Mouse (Mus musculus) CD4-positive helper T cell, adult 2 months (primary cell): ENCODE data around the gene Ugt2a2.
"Not testable (repeated sequence)": the region's sequence is repeated elsewhere in the genome, so short reads cannot be mapped to it uniquely, and the experiment has no call there.

Experiments
- DNase-seq: peaks from one replicate; pipeline ENCODE4 v3.0.0-alpha.2; 2012; ENCODE audit warnings: low read depth, missing footprints, low spot score

Ugt2a2 gene

DNA sequence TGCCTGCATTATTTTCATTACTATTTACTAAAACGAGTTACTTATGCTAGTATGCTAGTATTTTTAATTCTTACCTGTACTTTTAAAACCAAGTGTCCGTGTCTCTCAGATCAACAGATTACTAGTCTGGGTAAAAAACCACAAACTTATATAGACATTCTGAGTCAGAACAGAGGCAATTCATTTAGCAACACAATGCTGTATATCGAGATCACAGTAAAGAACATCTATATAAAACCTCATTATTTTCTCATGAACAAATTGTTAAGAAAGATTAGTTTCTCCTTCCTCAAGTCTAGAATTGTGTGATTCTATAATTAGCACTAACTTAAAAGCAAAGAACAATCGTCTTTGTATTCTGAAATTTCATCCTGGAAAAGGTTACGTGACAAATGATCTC is at the start of gene Ugt2a2:
Gene Ugt2a2, minus strand, starts transcription at position 101 of the 400 bp plus-strand sequence.
- no peak for DNase-seq

DNA sequence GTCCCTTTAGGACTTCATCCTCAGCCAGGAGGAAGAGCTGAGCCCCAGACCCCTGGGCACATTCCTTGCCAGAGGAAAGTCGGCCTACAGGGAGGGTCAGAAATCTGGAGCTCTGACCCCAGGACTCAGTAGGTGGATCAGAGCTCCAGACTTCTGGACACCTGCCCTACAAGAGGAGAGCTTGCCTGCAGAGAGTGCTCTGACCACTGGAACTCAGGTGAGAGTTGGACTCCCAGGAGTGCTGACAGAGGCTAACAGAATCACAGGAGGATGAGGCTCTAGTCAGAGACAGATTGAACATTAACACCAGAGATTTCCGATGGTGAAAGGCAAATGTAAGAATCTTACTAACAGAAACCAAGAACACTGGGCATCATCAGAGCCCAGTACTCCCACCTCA is 41.5 kb upstream of the Ugt2a2 start:
- DNase-seq: not testable (repeated sequence)

DNA sequence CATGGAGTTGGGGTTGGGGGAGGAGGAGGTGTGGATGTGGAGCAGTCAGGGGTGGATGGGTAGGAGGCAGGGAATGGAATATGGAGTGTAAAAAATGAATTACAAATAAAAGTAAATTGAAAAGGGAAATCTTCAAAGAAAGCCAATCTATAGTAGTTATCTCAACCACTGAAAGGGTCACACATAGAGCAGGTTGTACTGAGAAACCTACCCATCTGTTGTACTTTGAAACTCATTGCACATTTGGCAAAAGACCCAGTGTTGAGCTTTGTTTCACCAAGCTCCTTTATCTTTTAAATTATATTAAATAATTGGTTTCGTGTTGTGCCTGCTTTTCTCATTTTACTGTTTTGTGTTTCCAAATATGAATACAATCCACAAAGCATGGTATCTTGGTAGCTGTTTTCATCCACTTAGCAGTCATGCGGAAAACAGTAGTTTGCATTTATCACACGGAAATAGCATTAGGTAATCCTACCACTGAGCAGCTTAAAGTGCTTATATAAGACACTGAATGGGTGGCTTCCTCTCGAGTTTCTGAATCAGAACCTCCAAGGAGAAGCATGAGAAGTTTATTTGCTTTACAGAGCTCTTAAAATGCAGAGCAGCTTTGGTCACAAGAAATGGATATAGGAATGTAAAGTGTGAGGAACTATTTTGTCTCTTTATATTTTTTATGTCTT is 23.9 kb upstream of the Ugt2a2 start:
- no peak for DNase-seq

DNA sequence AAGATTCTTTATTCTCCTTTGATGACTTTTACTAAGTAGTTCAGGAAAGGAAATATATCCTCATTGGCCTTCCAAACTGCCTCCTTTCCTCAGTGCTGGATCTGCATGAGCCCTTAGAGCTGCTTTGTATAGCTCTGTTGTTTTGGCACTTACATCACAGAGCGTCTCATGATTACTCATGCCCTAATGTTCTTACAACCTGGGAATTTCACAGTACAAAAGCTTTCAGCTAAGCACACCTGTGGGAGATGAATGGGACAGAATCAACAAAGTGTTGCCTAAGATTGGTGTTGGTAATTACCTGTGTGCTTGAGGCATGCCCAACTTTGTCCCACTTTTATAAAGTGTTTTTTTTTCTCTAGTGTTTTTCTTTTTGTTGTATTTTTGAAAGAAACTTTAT is 20.6 kb upstream of the Ugt2a2 start:
- no peak for DNase-seq

DNA sequence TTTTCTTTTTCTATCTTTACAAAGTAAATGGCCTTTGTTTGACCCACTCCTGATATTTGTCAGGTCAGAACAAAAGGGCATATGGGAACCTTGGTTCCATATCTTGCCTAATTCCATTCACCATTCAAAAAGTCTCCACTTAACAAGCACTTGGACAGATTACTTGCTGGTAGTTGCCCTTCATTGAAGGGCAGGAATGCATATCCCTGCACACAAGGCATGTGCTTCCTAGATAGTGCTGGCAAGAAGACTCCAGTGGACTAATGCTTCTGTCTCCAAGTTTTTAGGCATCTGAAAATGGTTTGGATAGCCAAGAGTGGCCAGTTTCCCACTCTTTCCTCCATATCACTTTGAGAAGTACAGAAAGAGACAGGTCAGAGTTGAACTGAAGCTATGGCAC is 17.3 kb upstream of the Ugt2a2 start:
- DNase-seq: no peak

DNA sequence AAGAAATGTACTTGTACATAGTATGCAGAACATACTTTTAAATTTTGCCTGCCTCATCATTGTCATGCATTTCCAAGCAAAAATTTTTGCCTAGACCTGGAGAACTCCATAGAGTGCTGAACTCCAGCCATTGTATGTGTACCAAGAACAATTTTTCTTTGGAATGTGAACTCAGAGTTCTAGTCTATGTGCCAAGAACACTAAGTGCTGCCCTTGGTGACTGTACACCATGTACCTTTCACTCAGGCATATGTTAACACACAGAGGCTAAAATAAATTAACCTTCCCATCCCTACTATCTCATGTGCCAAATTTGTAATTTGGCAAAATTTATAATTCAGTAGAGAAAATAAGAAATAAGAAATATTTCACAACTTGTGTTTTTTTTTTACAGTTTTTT is 16.9 kb upstream of the Ugt2a2 start:
- DNase-seq: no peak

DNA sequence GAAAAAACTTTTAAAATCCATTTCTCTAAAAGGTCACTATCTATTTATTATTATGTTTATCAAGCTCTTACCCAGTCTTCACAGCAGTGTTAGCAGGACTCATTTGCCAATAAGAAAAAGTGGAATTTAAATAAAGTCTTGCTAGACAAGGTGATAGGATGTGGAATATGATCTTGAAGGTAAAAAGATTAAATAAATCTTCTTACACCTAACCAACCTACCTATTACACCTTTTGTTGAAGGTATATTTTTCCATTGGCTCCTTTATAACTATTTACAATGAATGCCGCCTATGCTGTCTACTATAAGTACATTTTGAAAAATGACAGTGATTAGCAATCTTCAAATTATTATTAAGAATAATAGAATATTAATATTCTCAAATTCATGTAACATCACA is 8.7 kb upstream of the Ugt2a2 start, which contains the start of gene Ugt2a1:
Gene Ugt2a1, minus strand, starts transcription at position 101 of the 400 bp plus-strand sequence.
- DNase-seq: no peak

DNA sequence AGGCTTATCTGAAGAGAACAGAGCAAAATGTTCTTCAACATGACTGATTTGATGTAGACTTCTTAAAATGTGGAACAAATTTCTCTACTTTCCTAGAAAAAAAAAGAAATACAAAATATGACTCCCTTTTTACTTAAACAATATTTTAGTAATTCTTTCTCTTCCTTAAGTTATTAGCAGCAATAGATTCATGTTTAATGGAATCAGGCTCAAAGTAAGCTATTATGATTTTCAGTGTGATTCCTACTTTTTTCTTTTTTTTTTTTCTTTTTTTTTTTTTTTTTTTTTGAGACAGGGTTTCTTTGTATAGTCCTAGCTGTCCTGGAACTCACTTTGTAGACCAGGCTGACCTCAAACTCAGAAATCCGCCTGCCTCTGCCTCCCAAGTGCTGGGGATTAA is 4.6 kb upstream of the Ugt2a2 start, which contains the start of gene Gm43638:
Gene Gm43638, minus strand, starts transcription at position 101 of the 400 bp plus-strand sequence.
- DNase-seq: not testable (repeated sequence)

DNA sequence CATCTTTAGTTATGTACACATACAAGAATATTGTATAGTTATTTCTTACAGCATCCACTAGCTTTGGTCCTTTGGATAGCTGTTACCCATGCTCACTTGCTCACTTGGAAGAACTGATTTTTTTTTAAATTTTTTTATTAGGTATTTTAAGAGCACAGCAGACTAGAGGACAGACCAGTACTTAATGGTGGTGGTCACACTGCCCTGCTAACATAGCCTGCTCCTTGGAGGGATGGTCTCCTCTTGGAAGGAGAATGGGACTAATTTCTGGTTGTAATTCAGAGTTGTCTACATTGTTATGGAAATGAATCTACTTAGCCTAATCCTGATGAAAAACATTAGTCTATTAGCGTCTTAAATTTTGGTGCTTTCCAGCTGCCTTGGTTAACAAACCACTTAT is 23.2 kb downstream of the Ugt2a2 start:
- no peak for DNase-seq

DNA sequence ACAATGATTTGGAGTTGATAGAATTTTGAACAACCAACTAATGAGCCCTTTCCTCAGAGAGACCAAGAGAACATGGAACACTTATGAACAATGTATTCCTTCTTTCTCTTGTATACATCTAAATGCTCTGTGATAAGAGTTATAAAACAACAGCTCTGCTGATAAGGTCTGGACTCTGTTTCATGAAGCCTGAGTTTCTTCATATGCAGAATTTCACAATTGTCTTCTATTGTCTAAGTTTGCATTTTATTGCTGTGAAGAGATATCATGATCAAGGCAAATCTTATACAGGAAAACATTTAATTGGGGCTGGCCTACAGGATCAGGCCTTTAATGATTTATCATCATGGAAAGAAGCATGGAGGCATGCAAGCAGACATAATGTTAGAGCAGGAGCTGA is 24.4 kb downstream of the Ugt2a2 start:
- no peak for DNase-seq

DNA sequence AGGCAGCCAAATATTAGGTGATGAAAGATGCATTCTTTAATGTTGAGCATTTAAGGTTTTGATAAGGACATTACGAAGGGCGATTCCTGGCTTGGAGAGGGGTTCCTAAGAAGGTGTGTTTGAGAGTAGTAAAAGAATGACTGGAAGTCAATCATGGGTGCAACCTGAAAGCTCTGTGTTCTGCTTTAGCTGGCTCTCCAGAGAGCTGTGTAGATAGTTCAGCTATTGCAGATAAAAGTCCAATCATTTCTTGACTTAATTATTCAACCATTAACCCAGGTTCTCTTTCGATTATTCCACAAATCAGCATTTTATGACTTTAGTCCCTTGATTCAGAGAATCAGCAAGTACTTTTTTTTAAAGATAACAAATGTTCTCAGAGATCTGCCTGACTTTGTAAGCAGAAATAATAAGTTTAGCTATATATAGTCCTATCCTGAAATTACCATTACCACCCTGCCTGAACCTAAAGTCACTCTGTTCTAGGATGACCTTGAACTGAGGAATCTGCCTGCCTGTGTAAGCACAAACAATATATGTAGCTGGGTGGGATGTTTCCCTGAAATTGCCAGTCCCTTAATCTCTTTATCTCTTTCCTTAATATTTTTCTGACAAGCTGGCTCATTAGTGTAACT is 25.7 kb downstream of the Ugt2a2 start:
- DNase-seq: no peak

DNA sequence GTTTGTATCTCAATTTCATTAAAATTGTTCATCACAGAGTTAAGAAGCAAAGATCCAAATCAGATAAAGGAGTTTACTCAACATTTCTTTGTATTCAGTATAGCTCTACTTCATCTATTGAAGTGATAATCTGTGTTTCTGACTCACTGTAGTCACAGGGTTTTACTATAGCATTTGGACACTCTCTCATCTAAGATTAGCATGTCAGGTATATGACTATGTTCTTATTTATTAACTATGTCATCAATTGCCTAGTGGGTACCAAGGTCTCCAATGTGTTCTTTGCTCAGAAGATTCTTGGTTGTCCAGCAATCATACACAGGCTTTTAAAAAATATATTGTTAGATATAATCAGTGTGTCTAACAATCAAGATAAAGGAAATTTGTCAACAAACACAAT is 26.5 kb downstream of the Ugt2a2 start:
- DNase-seq: no peak

DNA sequence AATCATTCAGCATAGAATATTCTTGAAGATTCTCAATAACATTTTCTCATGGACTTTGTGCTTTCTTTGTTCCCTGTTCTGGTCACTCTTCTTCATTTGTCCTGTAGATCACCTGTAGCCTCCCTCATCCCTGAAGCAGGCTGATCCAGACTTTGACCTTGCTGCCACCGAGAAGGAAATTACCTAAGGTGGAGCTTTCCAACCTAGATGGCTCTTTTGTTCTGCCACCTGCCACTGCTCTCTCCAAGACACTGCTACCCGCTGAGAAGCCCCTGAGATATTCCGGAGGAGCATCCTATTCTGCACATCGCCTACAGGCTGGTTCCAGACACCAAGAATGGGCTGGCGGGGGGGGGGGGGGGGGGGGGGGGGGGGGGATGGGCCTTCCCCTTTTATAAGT is 29.5 kb downstream of the Ugt2a2 start:
- DNase-seq: not testable (repeated sequence)

DNA sequence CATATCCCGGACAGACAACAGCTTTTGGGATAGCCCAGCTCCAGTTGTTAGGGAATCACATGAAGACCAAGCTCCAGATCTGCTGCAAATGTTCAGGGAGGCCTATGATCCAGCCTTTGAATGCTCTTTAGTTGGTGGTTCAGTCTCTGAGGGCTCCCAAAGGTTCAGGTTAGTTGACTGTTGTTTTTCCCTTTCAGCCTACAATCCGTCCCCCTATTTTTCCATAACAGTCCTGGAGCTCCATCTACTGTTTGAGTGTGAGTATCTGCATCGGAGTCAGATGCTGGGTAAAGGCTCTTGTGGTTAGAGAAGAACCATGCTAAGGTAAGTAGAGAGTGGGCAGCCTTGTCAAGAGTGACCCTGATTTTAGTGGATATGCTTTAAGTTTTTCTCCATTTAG is 45.8 kb downstream of the Ugt2a2 start:
- DNase-seq: no peak

DNA sequence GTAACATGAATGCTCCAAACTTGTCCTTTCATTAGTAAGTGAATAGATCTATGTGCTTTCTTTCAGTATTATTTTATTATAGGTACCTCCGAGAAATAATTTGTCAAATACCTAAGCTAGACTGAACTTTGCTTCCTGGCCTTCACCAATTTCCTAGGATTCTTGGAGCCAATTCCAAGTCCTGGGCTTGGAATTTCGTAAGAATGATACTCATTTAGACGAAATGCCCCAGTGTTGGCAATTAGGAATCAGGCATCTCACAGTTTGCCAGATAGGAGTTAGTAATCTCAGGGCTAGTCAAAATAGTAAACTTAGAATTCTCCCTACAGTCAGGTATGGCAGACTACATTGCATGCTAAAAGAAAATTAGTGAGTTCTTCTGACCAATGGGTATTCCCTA is 56.4 kb downstream of the Ugt2a2 start:
- DNase-seq: no peak

DNA sequence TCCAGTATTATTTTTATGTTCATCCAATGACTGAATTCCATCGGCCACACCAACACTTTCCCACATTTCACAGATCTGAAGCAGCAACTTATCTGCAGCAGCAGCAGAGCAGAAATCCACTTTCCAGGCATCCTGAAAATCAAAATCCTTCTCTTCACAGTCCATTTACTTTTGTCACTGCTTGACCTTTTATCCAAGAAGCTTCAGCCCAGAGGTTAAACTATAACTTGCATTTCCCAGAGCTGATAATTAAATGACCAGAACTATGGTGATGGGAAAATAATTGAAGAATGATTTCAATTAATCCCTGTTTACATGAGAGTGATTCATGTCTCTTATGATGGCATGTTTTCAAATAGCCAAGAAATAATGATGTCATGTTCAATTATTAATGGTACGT is 58.0 kb downstream of the Ugt2a2 start, which contains the start of gene Ugt2b38:
Gene Ugt2b38, minus strand, starts transcription at position 163 of the 400 bp plus-strand sequence.
- not testable (repeated sequence) for DNase-seq
